Mouse (Mus musculus) adrenal gland, postnatal 25 days (tissue): Measurements from ENCODE around the gene Olfr1360. TPM values are rescaled to one million over a fixed set of nuclear protein-coding genes. Genes with fewer than 3 reads are reported as not detected.
"Not testable (repeated sequence)": the region's sequence is repeated elsewhere in the genome, so short reads cannot be mapped to it uniquely, and the experiment has no call there.

Experiments
- DNase-seq: peaks from one replicate; pipeline ENCODE4 v3.0.0; 2021; ENCODE audit warnings: mixed read lengths
- long read RNA-seq: library from polyadenylated mRNA; stranded (forward); transcript quantifications from one replicate; pipeline ENCODE4 v2.0.0, GENCODE M21; 2021
- total RNA-seq: library from RNA; stranded (reverse); gene quantifications from 2 replicates; pipeline ENCODE4 v1.2.3, GENCODE M21; 2021

Gene Olfr1360
- total RNA-seq, result not detected in 2 replicates
- long read RNA-seq, result 0 reads

DNA sequence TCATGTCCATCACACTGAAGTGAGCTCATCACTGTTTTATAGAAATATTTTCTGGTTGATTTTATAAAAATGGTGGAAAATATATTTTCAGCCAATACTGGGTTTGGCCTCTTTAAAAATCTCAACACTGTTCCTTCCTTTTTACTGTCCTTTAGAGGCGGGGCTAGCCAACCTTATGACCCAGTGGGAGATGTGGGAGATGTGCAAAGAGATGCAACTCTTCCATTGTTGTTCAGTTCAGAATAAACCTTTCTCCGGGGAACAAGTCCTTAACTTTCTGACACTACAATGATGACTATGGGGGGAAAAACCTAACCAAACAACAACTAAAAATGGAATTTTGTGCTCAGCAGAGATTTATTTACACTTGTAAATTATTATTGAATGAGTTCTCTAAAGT, at the start of gene Olfr1360:
TSS of gene Olfr1360 (minus strand) at position 101 of the 400 bp plus-strand sequence.
- no peak for DNase-seq

DNA sequence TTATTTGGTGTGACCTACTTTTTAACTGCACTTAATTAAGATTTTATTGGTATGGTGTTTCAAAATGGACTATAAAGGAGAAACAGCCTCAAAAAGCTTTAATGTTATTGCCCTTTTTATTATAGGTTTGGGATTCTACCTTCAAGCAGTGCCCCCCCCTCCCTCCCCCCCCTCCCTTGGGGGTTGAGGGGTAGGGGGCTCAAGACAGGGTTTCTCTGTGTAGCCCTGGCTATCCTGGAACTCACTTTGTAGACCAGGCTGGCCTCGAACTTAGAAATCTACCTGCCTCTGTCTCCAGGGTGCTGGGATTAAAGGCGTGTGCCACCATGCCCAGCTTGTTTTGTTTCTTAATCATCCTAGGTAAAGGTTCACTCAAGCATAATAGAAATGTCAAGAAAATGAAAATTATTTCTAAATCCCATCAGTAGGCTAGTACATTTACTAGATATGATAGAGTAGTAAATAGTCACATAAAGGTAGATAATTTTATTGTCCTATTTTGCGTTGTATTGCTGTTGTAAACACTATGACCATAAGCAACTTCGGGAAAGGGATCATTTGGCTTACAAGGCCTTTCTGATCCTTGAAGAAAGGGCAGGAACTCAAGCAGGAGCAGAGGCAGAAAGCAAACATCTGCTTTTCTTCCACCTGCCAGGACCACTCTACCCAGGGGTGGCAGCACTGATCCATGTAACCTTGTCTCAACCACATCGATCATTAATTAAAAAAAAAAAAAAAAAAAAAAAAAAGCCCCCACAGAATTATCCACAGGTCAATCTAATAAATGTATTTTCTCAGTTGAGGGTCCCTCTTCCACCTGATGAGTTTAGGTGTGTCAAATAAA, 46.0 kb upstream of the Olfr1360 start:
- no peak for DNase-seq

DNA sequence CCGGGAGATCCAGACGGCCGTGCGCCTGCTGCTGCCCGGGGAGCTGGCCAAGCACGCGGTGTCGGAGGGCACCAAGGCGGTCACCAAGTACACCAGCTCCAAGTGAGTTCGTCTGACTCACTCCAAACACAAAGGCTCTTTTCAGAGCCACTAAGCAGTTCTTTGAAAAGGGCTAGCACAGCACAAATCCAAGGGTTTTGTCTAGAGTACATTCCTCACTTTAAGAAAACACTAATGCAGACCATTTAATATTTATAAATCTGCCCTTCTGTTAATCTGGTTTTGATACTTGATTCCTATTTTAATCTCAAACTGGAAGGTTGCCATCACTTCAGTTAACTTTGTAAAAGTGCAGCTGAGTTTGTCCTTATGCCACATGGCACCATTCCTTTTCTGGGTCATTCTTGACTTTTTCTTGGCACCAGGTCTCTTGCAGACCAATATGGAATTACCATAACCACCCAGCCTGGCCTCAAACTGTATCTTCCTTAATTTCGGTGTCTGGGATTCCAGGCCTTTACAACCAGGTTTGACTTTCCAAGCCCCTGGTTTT, 45.2 kb upstream of the Olfr1360 start:
- DNase-seq, result no peak

DNA sequence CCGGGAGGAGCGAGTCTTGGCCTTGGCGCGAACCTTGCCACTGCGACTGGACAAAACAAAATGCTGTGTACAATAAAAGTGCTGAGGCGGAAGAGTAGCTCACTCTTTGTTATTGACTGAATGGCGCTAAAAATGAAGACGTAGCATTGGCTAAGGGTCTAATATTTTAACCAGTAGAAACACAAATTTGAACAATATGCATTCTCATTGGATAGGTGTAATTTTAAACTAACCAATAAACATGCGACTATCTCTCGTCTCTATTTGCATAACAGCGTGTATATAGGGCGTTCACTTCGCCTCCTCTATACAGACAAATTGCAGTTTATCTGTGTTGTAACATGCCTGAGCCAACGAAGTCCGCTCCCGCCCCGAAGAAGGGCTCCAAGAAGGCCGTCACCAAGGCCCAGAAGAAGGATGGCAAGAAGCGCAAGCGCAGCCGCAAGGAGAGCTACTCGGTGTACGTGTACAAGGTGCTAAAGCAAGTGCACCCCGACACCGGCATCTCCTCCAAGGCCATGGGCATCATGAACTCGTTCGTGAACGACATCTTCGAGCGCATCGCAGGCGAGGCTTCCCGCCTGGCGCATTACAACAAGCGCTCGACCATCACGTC, 44.7 kb upstream of the Olfr1360 start, which contains the start of gene Hist1h2bm:
TSS of gene Hist1h2bm (plus strand) at position 288 of the 616 bp plus-strand sequence.
- DNase-seq, result peak; percentile 30

DNA sequence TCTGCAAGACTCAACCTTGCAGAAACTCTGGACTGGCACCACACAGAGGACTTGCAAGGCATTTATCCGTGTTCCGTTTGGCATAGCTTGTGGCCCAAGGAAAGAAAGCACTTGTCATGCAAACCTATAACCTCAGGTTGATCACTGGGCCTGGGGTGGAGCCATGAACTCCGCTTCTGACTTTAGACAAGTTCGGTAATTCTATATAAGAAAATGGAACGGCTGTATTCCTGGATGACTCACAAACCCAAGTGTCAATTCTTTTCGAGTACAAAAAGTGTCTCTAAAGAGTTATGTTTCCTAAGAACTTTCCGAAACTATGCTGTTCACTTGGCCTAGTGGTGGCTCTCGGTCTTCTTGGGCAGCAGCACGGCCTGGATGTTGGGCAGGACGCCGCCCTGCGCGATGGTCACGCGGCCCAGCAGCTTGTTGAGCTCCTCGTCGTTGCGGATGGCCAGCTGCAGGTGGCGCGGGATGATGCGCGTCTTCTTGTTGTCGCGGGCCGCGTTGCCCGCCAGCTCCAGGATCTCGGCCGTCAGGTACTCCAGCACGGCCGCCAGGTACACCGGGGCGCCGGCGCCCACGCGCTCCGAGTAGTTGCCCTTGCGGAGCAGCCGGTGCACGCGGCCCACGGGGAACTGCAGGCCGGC, 44.0 kb upstream of the Olfr1360 start:
- not testable (repeated sequence) for DNase-seq

DNA sequence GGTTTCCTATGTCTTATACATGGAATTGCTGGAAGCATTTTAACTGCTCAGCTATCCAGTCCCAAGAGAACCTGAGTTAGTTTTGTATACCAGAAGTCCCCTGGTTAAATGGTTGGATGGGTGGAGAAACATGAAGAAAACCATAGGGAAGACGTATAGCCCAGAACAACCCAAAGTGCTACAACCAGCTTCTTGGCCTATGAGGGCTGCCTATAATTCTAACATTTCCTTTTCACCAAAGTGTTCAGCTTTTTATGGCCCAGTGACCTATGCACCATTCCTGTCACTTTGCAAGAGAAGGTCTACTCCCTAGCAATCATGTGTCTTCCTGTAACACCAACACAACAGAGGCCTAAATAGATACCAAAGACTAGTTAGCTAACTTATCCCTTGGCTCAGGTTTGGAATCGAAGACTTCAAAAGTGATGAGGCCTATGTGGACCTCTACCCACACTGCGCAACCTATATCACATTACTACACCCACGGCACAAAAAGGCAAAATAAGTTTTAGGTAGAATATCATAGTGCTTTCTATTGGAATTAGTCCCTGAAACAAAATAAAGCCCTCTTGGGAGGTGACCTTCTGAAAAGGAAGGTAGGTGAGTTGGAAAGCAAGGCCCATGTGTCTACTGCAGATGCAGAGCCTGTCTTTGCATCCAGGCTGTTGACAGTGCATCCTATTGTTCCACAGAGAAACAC, 41.3 kb upstream of the Olfr1360 start:
- DNase-seq, result no peak

DNA sequence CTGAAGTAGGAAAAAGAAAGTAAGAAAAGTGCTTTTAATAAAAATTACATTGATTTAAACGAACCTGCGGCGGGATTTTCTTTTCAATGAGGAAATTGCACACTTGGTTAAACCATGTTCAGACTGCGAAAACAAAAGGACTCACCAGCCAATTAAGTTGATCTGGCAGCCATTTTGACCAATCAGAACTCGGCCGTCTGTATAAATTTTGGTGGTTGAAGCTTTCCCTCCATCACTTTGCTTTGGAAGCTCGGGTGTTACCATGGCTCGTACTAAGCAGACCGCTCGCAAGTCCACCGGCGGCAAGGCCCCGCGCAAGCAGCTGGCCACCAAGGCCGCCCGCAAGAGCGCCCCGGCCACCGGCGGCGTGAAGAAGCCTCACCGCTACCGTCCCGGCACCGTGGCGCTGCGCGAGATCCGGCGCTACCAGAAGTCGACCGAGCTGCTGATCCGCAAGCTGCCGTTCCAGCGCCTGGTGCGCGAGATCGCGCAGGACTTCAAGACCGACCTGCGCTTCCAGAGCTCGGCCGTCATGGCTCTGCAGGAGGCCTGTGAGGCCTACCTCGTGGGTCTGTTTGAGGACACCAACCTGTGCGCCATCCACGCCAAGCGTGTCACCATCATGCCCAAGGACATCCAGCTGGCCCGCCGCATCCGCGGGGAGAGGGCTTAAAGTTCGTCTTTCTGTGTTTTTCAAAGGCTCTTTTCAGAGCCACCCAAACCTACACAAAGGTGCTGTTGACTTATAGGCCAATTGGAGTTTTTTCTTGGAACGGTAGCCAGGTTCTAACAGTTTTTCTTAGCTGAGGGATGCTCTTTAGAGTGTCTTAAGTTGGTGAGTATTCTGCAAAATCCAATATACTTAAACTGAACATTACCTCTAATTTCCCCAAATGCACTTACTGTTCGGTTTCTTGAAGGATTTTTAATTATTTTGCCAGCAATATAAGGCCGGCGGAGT, 40.5 kb upstream of the Olfr1360 start, which contains the start of gene Hist1h3h:
TSS of gene Hist1h3h (plus strand) at position 263 of the 961 bp plus-strand sequence.
- DNase-seq, result peak; percentile 69

DNA sequence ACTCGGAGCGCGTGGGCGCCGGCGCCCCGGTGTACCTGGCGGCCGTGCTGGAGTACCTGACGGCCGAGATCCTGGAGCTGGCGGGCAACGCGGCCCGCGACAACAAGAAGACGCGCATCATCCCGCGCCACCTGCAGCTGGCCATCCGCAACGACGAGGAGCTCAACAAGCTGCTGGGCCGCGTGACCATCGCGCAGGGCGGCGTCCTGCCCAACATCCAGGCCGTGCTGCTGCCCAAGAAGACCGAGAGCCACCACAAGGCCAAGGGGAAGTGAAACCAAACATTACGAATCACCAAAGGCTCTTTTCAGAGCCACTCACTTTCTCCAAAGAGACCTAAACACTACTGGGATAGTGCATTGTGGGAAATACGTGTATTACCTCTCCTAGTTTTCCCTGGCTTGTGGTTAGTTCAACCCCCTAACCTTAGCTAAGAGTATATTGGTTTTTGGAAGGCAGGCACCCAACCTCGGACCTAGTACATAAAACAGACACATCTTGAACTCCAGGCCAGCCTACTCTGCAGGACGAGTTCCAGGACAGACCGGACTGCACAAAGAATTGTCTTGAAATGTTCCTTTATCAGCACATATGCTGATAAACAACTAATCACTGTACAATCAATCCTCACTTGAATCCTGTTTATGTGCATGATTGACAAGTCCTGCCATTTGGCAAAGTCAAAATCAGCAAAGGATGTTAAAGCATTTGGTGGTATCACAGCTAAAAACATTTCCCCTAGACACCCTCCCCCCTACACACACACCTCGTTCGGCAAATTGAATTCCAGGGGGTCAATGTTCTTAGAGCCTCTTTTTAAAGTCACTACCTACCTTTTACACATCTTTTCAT, 39.6 kb upstream of the Olfr1360 start:
- DNase-seq, result not testable (repeated sequence)

DNA sequence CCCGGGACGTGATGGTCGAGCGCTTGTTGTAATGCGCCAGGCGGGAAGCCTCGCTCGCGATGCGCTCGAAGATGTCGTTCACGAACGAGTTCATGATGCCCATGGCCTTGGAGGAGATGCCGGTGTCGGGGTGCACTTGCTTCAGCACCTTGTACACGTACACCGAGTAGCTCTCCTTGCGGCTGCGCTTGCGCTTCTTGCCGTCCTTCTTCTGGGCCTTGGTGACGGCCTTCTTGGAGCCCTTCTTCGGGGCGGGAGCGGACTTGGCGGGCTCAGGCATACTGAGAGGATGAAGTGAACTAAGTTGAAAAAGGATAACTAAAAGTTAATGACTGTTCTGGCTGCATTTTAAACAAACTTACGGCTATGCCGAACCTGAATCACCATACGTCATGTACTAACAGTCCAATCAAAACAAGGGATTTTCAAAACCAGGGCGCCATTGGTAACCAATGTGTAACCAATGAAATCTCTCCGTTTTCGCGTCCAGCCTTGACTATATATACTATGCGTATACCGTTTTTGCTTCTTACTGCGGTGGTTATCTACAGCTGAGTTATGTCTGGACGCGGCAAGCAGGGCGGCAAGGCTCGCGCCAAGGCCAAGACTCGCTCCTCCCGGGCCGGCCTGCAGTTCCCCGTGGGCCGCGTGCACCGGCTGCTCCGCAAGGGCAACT, 38.8 kb upstream of the Olfr1360 start, which contains the start of the genes Hist1h2bl and Hist1h2ai:
TSS of gene Hist1h2bl (minus strand) at position 280 of the 676 bp plus-strand sequence.
TSS of gene Hist1h2ai (plus strand) at position 559 of the 676 bp plus-strand sequence.
- peak; percentile 60 for DNase-seq

DNA sequence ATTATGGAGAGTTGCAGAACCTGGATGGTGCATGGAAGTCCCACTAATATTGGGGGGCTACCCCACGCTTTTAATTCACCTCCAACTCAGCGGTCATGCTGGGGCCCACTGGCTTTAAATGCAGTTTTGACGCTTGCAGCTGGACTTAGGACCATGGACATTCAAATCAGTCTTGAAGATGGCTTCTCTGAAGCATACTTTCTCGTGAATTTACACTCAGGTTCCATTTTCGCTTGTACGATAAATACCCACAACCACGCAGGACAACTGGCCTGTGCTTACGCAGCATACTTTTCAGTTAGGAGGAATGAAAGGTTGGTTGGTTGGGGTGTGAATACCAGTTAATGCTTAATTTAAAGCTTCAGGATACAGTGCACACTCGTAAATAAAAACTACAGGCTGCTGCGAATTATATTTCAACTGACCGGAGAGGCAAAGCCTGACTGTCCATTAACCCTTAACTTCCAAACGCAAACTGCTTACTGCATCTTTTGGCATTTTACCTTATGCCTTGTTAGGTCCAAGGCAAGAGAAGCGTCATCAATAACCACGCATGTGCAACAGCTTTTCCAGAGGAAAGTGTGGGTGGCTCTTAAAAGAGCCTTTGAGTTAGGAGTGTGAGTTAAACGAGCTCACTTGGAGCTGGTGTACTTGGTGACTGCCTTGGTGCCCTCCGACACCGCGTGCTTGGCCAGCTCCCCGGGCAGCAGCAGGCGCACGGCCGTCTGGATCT, 38.1 kb upstream of the Olfr1360 start:
- DNase-seq, result no peak

DNA sequence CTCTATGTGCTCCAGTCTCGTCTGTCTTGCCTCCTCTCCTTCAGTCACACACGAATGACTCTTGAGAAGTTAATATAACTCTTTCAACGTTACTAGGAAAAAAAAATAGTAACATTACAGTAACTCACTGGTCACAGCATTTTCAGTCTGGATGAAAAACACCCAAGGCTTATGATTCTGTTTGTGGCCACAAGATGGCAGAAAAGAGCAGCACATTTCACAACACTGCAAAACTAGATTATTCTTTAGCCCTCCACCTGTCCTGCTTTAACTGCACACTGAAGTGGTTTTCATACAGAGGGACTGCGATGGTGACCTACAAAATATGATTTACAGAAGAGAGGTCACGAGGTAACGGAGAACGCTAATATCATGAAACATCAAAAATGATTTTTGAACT, 37.5 kb upstream of the Olfr1360 start:
- peak; percentile 29 for DNase-seq

DNA sequence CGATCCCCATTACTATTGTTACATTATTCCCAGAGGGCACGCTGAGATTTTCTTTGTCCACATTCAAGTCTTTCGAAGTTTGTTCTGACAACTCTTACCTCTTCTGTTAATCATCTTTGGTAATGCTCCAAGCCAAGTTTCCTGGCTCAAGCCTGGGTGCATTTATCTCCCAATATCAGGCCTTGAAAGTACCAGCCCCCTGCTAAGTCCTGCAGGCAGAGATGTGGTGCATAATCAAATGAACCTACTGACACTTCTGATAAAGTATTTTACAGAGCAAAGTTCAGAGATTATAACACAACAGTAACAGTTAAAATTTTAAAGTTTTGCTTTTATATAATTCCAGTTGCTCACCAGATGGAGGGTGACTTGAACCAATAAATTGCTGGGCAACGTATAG, 34.5 kb upstream of the Olfr1360 start:
- no peak for DNase-seq

DNA sequence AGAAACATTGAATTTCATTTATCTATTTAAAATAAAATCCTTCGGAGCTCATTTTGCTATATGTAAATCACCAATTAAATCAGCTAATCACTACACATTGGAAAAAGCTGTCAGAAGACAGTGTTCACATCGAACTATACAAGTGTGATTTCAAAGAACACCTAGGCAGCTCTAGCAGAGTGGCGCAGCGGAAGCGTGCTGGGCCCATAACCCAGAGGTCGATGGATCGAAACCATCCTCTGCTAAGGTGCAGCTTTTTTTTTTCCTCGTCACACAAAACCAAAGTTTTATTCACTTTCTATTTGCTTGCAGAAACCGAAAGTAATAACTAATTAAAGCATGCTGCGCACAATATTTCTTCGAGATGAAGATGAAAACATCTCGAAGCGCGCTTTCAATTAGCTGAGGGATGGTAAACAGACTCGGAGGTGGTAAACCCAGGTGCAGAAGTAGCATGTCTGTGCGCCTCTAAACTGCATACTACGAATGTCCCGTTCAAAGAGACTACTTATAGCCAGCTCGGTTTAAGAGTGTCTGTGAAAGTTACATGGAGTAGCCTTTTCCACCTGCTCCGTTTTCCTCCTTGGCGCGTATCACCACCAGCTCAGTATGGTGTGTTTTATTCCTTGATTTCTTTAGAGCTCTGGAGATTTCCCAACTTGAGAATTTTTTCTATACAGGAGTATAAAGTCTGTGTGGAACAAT, 33.8 kb upstream of the Olfr1360 start:
- DNase-seq, result peak; percentile 67

DNA sequence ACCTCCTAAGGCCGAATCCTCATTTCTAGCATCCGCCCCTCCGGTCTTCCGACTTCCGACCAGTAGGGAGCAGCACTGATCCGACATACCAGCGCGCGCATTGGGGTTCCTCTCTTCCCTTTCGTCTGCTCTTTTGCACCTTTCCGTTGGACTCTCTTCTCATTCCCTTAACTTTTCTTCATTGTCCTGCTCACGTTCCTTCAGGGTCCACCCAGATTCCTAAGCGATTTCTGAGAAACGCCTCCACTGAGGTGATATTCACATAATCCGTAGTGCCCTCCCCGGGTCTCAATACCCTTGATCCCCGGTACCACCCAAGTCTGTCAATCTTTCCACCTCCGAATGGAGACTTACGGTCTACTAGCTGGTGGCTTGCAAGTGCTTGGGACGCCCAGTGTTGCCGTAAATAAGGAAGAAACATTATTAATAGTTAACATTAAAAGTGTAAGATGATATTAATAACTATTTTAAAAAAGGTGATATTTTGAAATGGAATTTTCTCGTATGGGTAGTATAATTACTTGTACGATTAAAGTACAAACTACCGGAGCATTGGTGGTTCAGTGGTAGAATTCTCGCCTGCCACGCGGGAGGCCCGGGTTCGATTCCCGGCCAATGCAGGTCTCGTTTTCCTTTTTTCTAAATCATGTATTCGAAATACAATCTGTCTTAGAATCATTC, 33.0 kb upstream of the Olfr1360 start:
- DNase-seq, result peak; percentile 85

DNA sequence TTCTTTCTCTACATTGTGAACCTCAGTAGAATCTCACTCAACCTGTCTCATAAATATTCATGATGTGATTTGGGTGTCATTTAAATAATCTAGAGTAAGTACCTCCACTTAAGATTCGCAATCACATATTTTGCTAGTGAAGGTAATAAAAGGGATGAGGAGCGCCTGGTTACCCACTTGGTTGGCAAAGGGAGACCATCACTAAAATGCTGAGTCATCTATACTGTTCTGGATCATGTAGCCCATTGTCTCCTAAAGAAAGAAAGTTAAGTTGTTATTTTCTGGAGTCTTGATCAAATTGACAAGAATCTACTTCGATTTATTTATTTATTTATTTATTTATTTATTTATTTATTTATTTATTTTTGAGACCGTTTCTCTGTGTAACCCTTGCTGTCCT, 29.5 kb upstream of the Olfr1360 start:
- no peak for DNase-seq

DNA sequence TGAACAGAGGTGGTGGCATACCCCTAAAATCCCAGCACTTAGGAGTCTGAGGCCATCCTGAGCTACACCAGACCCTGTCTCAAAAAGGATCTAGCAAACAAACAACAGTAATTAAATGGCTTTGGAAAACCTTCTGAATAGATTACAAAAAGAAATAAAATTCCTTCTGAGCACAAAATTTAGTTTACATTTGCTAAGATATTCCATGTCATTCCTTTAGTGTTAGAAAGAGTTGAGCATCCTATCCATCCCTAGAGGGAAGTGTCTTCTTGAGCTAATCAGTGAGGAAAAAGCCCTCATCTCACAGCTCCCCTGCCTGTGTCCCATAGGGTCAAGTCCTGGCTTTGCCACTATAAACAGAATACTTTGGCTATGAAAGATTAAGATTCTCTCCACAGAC, 20.6 kb upstream of the Olfr1360 start, which contains the start of gene Olfr1359:
TSS of gene Olfr1359 (plus strand) at position 301 of the 400 bp plus-strand sequence.
- no peak for DNase-seq

DNA sequence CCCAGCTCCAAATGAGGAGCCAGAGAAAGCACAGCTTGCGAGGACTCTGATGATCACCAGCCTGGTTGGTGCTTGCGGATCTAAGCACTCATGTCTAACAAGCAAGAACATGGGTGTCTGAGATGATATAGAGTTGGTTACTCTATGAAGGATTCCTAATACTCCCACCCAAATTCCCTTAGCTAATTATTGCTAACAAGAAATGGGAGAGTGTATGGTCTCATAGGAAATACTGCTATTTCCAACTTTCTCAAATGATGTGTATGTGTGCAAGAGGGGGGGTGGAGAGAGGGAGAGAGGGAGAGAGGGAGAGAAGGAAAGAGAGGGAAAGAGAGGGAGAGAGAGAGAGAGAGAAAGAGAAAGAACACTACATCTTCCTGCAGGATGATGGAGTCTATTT, 13.9 kb downstream of the Olfr1360 start, which contains the start of gene Olfr1361:
TSS of gene Olfr1361 (minus strand) at position 101 of the 400 bp plus-strand sequence.
- no peak for DNase-seq
